Mouse (Mus musculus) adrenal gland, postnatal 4 days (tissue): ENCODE measurements around the gene Gm20662. TPM values are rescaled to one million over a fixed set of nuclear protein-coding genes. Genes with fewer than 3 reads are reported as not detected.
A peak's percentile ranks its signal among the peaks of the same experiment; 100 is the strongest.
"Not testable (repeated sequence)": the region's sequence is repeated elsewhere in the genome, so short reads cannot be mapped to it uniquely, and the experiment has no call there.

Experiments used
- DNase-seq, 2 experiments: peaks; one replicate each; pipeline ENCODE4 v3.0.0; 2021 to 2022; ENCODE audit warnings: low spot score in 2 of 2, mixed read lengths in 2 of 2
- total RNA-seq, 2 experiments: library from RNA; stranded (reverse); gene quantifications; 2 replicates each; pipeline ENCODE4 v1.2.3; 2021

The Gm20662 gene
- total RNA-seq, 2 experiments from 2014 or later = 0.53 to 1.3 TPM

GRCm38 (mm10) chr9:108002778-108003530, 6.8 kb downstream of the Gm20662 start:
- no peak for DNase-seq

GRCm38 (mm10) chr9:108003531-108003890, 7.4 kb downstream of the Gm20662 start:
- no peak for DNase-seq

GRCm38 (mm10) chr9:108008041-108008440, 11.9 kb downstream of the Gm20662 start:
- no peak for DNase-seq

- DNase-seq = no peak
Measured at GRCm38 (mm10) chr9:108010385-108010784, 14.2 kb downstream of the Gm20662 start.

- DNase-seq = not testable (repeated sequence)
Measured at GRCm38 (mm10) chr9:108013577-108013976, 17.4 kb downstream of the Gm20662 start.

GRCm38 (mm10) chr9:108017127-108017526, 21.0 kb downstream of the Gm20662 start:
- DNase-seq = no peak

- DNase-seq = no peak
Measured at GRCm38 (mm10) chr9:108020741-108021140, 24.6 kb downstream of the Gm20662 start.

- no peak for DNase-seq
Measured at GRCm38 (mm10) chr9:108023216-108023615, 27.1 kb downstream of the Gm20662 start.

- no peak for DNase-seq
Measured at GRCm38 (mm10) chr9:108026584-108026983, 30.4 kb downstream of the Gm20662 start.

GRCm38 (mm10) chr9:108027867-108028266, 31.7 kb downstream of the Gm20662 start:
- DNase-seq = no peak

- DNase-seq = no peak
Measured at GRCm38 (mm10) chr9:108032126-108032525, 36.0 kb downstream of the Gm20662 start.

GRCm38 (mm10) chr9:108035331-108036156, 39.4 kb downstream of the Gm20662 start:
- no peak for DNase-seq

- DNase-seq = no peak
Measured at GRCm38 (mm10) chr9:108044751-108045492, 48.8 kb downstream of the Gm20662 start.

GRCm38 (mm10) chr9:108046582-108046981, 50.4 kb downstream of the Gm20662 start:
- DNase-seq = no peak

- DNase-seq = no peak
Measured at GRCm38 (mm10) chr9:108047601-108048565, 51.7 kb downstream of the Gm20662 start.

GRCm38 (mm10) chr9:108048566-108048955, 52.4 kb downstream of the Gm20662 start:
- no peak for DNase-seq

GRCm38 (mm10) chr9:108049016-108049455, 52.9 kb downstream of the Gm20662 start, which contains the start of gene Gmppb:
Gmppb (plus strand) TSS chr9:108049242.
- peak; percentile 83 to 92 for DNase-seq

- DNase-seq = no peak
Measured at GRCm38 (mm10) chr9:108049561-108050251, 53.6 kb downstream of the Gm20662 start.

GRCm38 (mm10) chr9:108051184-108051930, 55.2 kb downstream of the Gm20662 start:
- no peak for DNase-seq
